Mouse (Mus musculus) heart, adult 18-20 months (tissue): ENCODE results near the gene Rngtt. TPM values are rescaled to one million over a fixed set of nuclear protein-coding genes. Genes with fewer than 3 reads are reported as not detected.
"Not testable (repeated sequence)": the region's sequence is repeated elsewhere in the genome, so short reads cannot be mapped to it uniquely, and the experiment has no call there.

Experiments
- DNase-seq, 2 experiments: peaks; one replicate each; pipeline ENCODE4 v3.0.0; 2021 to 2022; ENCODE audit warnings: mixed read lengths in 1 of 2
- long read RNA-seq, 2 experiments: library from polyadenylated mRNA; stranded (forward); transcript quantifications; one replicate each; pipeline ENCODE4 v2.0.0; 2021
- total RNA-seq, 2 experiments: library from RNA; stranded (reverse); gene quantifications; 2 replicates each; pipeline ENCODE4 v1.2.3; 2021

The Rngtt gene
- 10 to 100 TPM; 10.0 to 11.1 TPM for total RNA-seq
- long read RNA-seq, experiment 1, full-length matches to known transcripts: 6 of 8 reads
- long read RNA-seq, experiment 1, partial matches to known transcripts: 0 of 8 reads
- long read RNA-seq, experiment 1, other reads (novel, unspliced or antisense): 2 of 8 reads
- long read RNA-seq, experiment 2, full-length matches to known transcripts: 1 of 1 reads
- long read RNA-seq, experiment 2, partial matches to known transcripts: 0 of 1 reads
- long read RNA-seq, experiment 2, other reads (novel, unspliced or antisense): 0 of 1 reads

- DNase-seq: peak; percentile 98
These were observed at the start of gene Rngtt for GRCm38 (mm10) chr4:33309764-33310757. TSS of gene Rngtt (plus strand) at chr4:33310311.

GRCm38 (mm10) chr4:33260311-33260710, 49.8 kb upstream of the Rngtt start:
- peak in 1 of 2 experiments; percentile 16 for DNase-seq

GRCm38 (mm10) chr4:33261311-33261753, 48.8 kb upstream of the Rngtt start:
- DNase-seq: peak; percentile 96 to 97

- no peak for DNase-seq
These were observed 47.2 kb upstream of the Rngtt start for GRCm38 (mm10) chr4:33262897-33263296.

- DNase-seq: no peak
These were observed 45.0 kb upstream of the Rngtt start for GRCm38 (mm10) chr4:33264979-33265726.

- no peak for DNase-seq
These were observed 39.5 kb upstream of the Rngtt start for GRCm38 (mm10) chr4:33270386-33271314.

GRCm38 (mm10) chr4:33273437-33273836, 36.7 kb upstream of the Rngtt start:
- no peak for DNase-seq

- peak; percentile 23 to 64 for DNase-seq
These were observed 28.0 kb upstream of the Rngtt start for GRCm38 (mm10) chr4:33281891-33282685.

- no peak for DNase-seq
These were observed 25.8 kb upstream of the Rngtt start for GRCm38 (mm10) chr4:33284083-33284880.

GRCm38 (mm10) chr4:33285448-33285847, 24.7 kb upstream of the Rngtt start:
- no peak for DNase-seq

- no peak for DNase-seq
These were observed 20.9 kb upstream of the Rngtt start for GRCm38 (mm10) chr4:33289106-33289650.

- DNase-seq: peak; percentile 58 to 80
These were observed 20.1 kb upstream of the Rngtt start, which contains the start of gene Pnrc1 for GRCm38 (mm10) chr4:33290002-33290401. TSS of gene Pnrc1 (minus strand) at chr4:33290163.

GRCm38 (mm10) chr4:33290878-33291277, 19.2 kb upstream of the Rngtt start:
- no peak for DNase-seq

GRCm38 (mm10) chr4:33292409-33293370, 17.4 kb upstream of the Rngtt start:
- peak; percentile 65 to 94 for DNase-seq

- DNase-seq: not testable (repeated sequence)
These were observed 9.0 kb upstream of the Rngtt start for GRCm38 (mm10) chr4:33300891-33301665.

- DNase-seq: no peak
These were observed 7.1 kb upstream of the Rngtt start for GRCm38 (mm10) chr4:33303057-33303456.

GRCm38 (mm10) chr4:33307146-33307545, 3.0 kb upstream of the Rngtt start:
- DNase-seq: no peak
